Mouse (Mus musculus) midbrain, embryonic 11.5 days (tissue): ENCODE measurements around the gene Hnrnpul2. TPM values are rescaled to one million over a fixed set of nuclear protein-coding genes. Genes with fewer than 3 reads are reported as not detected.

Source experiments
- ATAC-seq: fragments of 200-750 bp; cut with Nextera tagmentation; 2 replicates; pipeline ENCODE4 v1.8.0; 2017; ENCODE audit warnings: moderate TSS enrichment, moderate library complexity; ENCODE audit not compliant: low FRiP score
- DNase-seq: peaks from one replicate; pipeline ENCODE4 v3.0.0; 2015; ENCODE audit warnings: low spot score; ENCODE audit errors: missing footprints
- H3K27ac ChIP-seq: fragments of 300-500 bp; sonication (generic); 2 replicates; pipeline ENCODE4 v1.5.1; 2014; ENCODE audit warnings: low read depth, low read length
- H3K27me3 ChIP-seq: fragments of 300-500 bp; sonication (generic); 2 replicates; pipeline ENCODE4 v1.6.1; 2014; ENCODE audit warnings: mild to moderate bottlenecking, low read length, moderate library complexity, mixed read lengths; ENCODE audit not compliant: control insufficient read depth, insufficient read depth
- H3K36me3 ChIP-seq: fragments of 300-500 bp; sonication (generic); 2 replicates; pipeline ENCODE4 v1.6.1; 2014; ENCODE audit warnings: mild to moderate bottlenecking, low read length, moderate library complexity, mixed read lengths; ENCODE audit not compliant: control insufficient read depth, insufficient read depth
- H3K4me1 ChIP-seq: fragments of 300-500 bp; sonication (generic); 2 replicates; pipeline ENCODE4 v1.6.1; 2014; ENCODE audit warnings: low read length; ENCODE audit not compliant: control insufficient read depth, insufficient read depth
- H3K4me2 ChIP-seq: fragments of 300-500 bp; sonication (generic); 2 replicates; pipeline ENCODE4 v1.6.1; 2014; ENCODE audit warnings: mild to moderate bottlenecking, moderate library complexity
- H3K4me3 ChIP-seq: fragments of 300-500 bp; sonication (generic); 2 replicates; pipeline ENCODE4 v1.5.1; 2014; ENCODE audit warnings: low read depth, low read length
- H3K9ac ChIP-seq: fragments of 300-500 bp; sonication (generic); 2 replicates; pipeline ENCODE4 v1.6.1; 2014; ENCODE audit warnings: low read length
- H3K9me3 ChIP-seq: fragments of 300-500 bp; sonication (generic); 2 replicates; pipeline ENCODE4 v1.6.1; 2016; ENCODE audit warnings: low read length; ENCODE audit not compliant: control insufficient read depth
- WGBS: fragments of 180-500 bp; shearing (Covaris S2); extraction: QIAGEN DNeasy Blood & Tissue Kit; methylation state at CpG from one replicate; pipeline ENCODE4 v1.1.7; 2014; 5-methylcytosine and 5-hydroxymethylcytosine counted together
- polyA plus RNA-seq: library from polyadenylated mRNA; unstranded; fragments of >200 nt; fragmentation: Nextera tagmentation; extraction: Ambion mirVana; gene quantifications from 2 replicates; pipeline ENCODE4 v1.2.1, GENCODE M21; 2014

The Hnrnpul2 gene
- polyA plus RNA-seq, 1 experiment from 2014 or later: 6.1 TPM

- H3K4me1 ChIP-seq: peaks cover 7% of the 10 kb centered on the region; the same call in 1 of the 2 replicates
- H3K4me2 ChIP-seq: peak overlapping the region; percentile 87
- H3K9ac ChIP-seq: peak overlapping the region; percentile 87
- H3K27ac ChIP-seq: peak overlapping the region; percentile 56; the same call in 1 of the 2 replicates
- H3K27me3 ChIP-seq: no peaks in the 10 kb centered on the region
- H3K36me3 ChIP-seq: no peaks in the 10 kb centered on the region
- H3K9me3 ChIP-seq: no peaks in the 10 kb centered on the region
- no peak for DNase-seq
- peak; percentile 42 for ATAC-seq
- H3K4me3 ChIP-seq: peak overlapping the region; percentile 73
- WGBS: 13% methylated on average over 3 of the region's 3 CpGs
Measured at GRCm38 (mm10) chr19:8881034-8881392, 61.2 kb downstream of the Hnrnpul2 start.

- Histone ChIP-seq H3K9me3 (no peaks in the 10 kb centered on the region), H3K4me2 (no peak within 1 kb of the TSS), H3K27me3 (no peaks in the 10 kb centered on the region), H3K36me3 (no peaks in the 10 kb centered on the region), H3K4me1 (peaks cover 14% of the 10 kb centered on the region), H3K4me3 (no peak within 1 kb of the TSS), H3K9ac (no peak within 1 kb of the TSS), H3K27ac (no peak within 1 kb of the TSS)
- ATAC-seq: no peak
- WGBS: 64% methylated on average over 3 of the region's 3 CpGs
- no peak for DNase-seq
Measured at GRCm38 (mm10) chr19:8883616-8884015, 63.8 kb downstream of the Hnrnpul2 start, which contains the start of the genes Lbhd1 and Gm49403. TSS of gene Lbhd1 (plus strand) at chr19:8883732. TSS of gene Gm49403 (plus strand) at chr19:8883930.

Other genes starting within 250 kb of the Hnrnpul2 start
- 0.28 and 0.33 TPM in 2 replicates for gene Slc22a8, start 228.8 kb upstream of the Hnrnpul2 start, polyA plus RNA-seq
- 0.42 and 0.51 TPM in 2 replicates for gene Slc22a6, start 202.0 kb upstream of the Hnrnpul2 start, polyA plus RNA-seq
- gene Chrm1, start 156.2 kb upstream of the Hnrnpul2 start, polyA plus RNA-seq: 0.04 TPM in 2 replicates
- 139 and 142 TPM in 2 replicates for gene Slc3a2, start 96.6 kb upstream of the Hnrnpul2 start, polyA plus RNA-seq
- gene Wdr74, start 84.2 kb upstream of the Hnrnpul2 start, polyA plus RNA-seq: 74.2 and 83.7 TPM in 2 replicates
- gene 1700092M07Rik, start 79.3 kb upstream of the Hnrnpul2 start, polyA plus RNA-seq: 1.5 and 2.7 TPM in 2 replicates
- 85.6 and 94.7 TPM in 2 replicates for gene Stx5a, start 78.6 kb upstream of the Hnrnpul2 start, polyA plus RNA-seq
- 209 and 235 TPM in 2 replicates for gene Nxf1, start 62.9 kb upstream of the Hnrnpul2 start, polyA plus RNA-seq
- gene Tmem223, start 49.0 kb upstream of the Hnrnpul2 start, polyA plus RNA-seq: 190 and 197 TPM in 2 replicates
- 40.8 and 45.7 TPM in 2 replicates for gene Tmem179b, start 45.5 kb upstream of the Hnrnpul2 start, polyA plus RNA-seq
- 15.4 and 19.6 TPM in 2 replicates for gene Taf6l, start 33.6 kb upstream of the Hnrnpul2 start, polyA plus RNA-seq
- 169 and 177 TPM in 2 replicates for gene Polr2g, start 21.4 kb upstream of the Hnrnpul2 start, polyA plus RNA-seq
- 6.1 and 6.5 TPM in 2 replicates for gene Zbtb3, start 17.5 kb upstream of the Hnrnpul2 start, polyA plus RNA-seq
- 51.7 and 59.7 TPM in 2 replicates for gene Ttc9c, start 677 bp upstream of the Hnrnpul2 start, polyA plus RNA-seq
- gene AC129217.1, start 9.8 kb downstream of the Hnrnpul2 start, polyA plus RNA-seq: not detected in 2 replicates
- 50.6 and 52.7 TPM in 2 replicates for gene Bscl2, start 17.5 kb downstream of the Hnrnpul2 start, polyA plus RNA-seq
- 128 and 133 TPM in 2 replicates for gene Gng3, start 19.2 kb downstream of the Hnrnpul2 start, polyA plus RNA-seq
- gene Lrrn4cl, start 30.8 kb downstream of the Hnrnpul2 start, polyA plus RNA-seq: 0.18 and 0.30 TPM in 2 replicates
- 169 and 183 TPM in 2 replicates for gene Ubxn1, start 51.5 kb downstream of the Hnrnpul2 start, polyA plus RNA-seq
- 54.6 and 59.1 TPM in 2 replicates for gene Uqcc3, start 60.9 kb downstream of the Hnrnpul2 start, polyA plus RNA-seq
- gene Lbhd1, start 63.7 kb downstream of the Hnrnpul2 start, polyA plus RNA-seq: 109 and 123 TPM in 2 replicates
- gene Gm49403, start 63.9 kb downstream of the Hnrnpul2 start, polyA plus RNA-seq: not detected in 2 replicates
- 115 and 116 TPM in 2 replicates for gene 1810009A15Rik, start 68.8 kb downstream of the Hnrnpul2 start, polyA plus RNA-seq
- gene Gm49416, start 68.9 kb downstream of the Hnrnpul2 start, polyA plus RNA-seq: not detected in 2 replicates
- 29.7 and 33.3 TPM in 2 replicates for gene Ints5, start 73.0 kb downstream of the Hnrnpul2 start, polyA plus RNA-seq
- 101 and 109 TPM in 2 replicates for gene Ganab, start 78.1 kb downstream of the Hnrnpul2 start, polyA plus RNA-seq
- gene B3gat3, start 100.4 kb downstream of the Hnrnpul2 start, polyA plus RNA-seq: 42.1 and 46.0 TPM in 2 replicates
- 1.4 and 2.3 TPM in 2 replicates for gene Rom1, start 109.3 kb downstream of the Hnrnpul2 start, polyA plus RNA-seq
- 5.8 and 8.2 TPM in 2 replicates for gene Eml3, start 109.5 kb downstream of the Hnrnpul2 start, polyA plus RNA-seq
- gene Mta2, start 121.9 kb downstream of the Hnrnpul2 start, polyA plus RNA-seq: 50.9 and 56.0 TPM in 2 replicates
- 23.5 and 28.4 TPM in 2 replicates for gene Tut1, start 133.8 kb downstream of the Hnrnpul2 start, polyA plus RNA-seq
- gene Eef1g, start 147.0 kb downstream of the Hnrnpul2 start, polyA plus RNA-seq: 435 and 439 TPM in 2 replicates
- gene Ahnak, start 169.3 kb downstream of the Hnrnpul2 start, polyA plus RNA-seq: 5.0 and 6.3 TPM in 2 replicates